Mouse (Mus musculus) olfactory bulb, adult 2 months (tissue): ENCODE measurements around the gene Ubac2.

Experiments used
- CTCF ChIP-seq: fragments of 200-500 bp; IDR thresholded peaks from 2 replicates; pipeline ENCODE4 v1.5.1; 2012; ENCODE audit warnings: low read depth, mild to moderate bottlenecking, low read length, moderate library complexity; ENCODE audit not compliant: insufficient read depth
- POLR2A ChIP-seq: fragments of 200-500 bp; IDR thresholded peaks from 2 replicates; pipeline ENCODE4 v1.6.1; 2012; ENCODE audit warnings: mild to moderate bottlenecking, low read depth, low read length, moderate library complexity; ENCODE audit not compliant: insufficient read depth

DNA sequence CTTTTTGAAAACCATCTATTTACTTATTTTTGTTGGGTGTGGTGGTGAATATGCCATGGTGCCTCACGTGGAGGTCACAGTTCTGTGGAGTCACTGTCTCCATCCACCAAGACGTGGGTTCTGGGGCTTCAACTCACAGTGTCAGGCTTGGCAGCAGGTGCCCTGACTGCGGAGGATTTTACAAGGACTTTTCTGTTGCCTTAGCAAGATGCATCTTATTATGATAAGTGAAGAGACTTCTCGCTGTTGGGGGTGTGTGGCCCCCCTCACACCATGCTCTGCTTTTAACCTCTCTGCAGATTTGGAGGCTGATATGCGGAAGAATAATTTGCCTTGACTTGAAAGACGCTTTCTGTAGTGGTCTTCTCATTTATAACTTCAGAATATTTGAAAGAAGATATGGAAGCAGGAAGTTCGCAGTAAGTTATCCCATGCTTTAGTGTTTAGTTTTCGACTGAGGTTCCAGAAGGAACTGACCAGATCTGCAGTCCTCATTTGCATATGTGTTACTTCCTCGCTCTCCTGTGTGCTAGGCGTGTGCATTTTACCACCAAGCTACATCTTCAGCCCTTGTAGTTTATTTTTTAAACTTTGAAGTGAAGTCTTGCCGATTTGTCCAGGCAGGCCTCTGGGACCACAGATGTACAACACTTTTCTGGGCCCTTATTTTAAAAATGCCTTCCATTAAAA, 28.7 kb downstream of the Ubac2 start:
- TF ChIP-seq POLR2A (no peak), CTCF (no peak)
